Mouse (Mus musculus) urinary bladder, adult 2 months (tissue): ENCODE measurements around the gene Ctsh. TPM values are rescaled to one million over a fixed set of nuclear protein-coding genes. Genes with fewer than 3 reads are reported as not detected.

Source experiments
- DNase-seq: peaks from one replicate; pipeline ENCODE4 v3.0.0; 2022; ENCODE audit warnings: low spot score
- polyA plus RNA-seq: library from polyadenylated mRNA; depleted of rRNA; stranded (reverse); fragments of >200 nt; gene quantifications from 2 replicates; pipeline ENCODE4 v1.2.3, GENCODE M21; 2012; rRNA removed

Gene Ctsh
- polyA plus RNA-seq, 1 experiment = 230 TPM

GRCm38 (mm10) chr9:90113151-90113550 is 59.2 kb downstream of the Ctsh start:
- no peak for DNase-seq

GRCm38 (mm10) chr9:90113651-90114566 is 60.0 kb downstream of the Ctsh start:
- peak; percentile 85 for DNase-seq

- peak; percentile 92 for DNase-seq
Observed at GRCm38 (mm10) chr9:90114567-90115307, 60.8 kb downstream of the Ctsh start, which contains the start of gene Morf4l1. Gene Morf4l1, minus strand, starts transcription at chr9:90114774.

- no peak for DNase-seq
Observed at GRCm38 (mm10) chr9:90115308-90115700, 61.4 kb downstream of the Ctsh start.

- DNase-seq = no peak
Observed at GRCm38 (mm10) chr9:90117234-90117633, 63.3 kb downstream of the Ctsh start.

GRCm38 (mm10) chr9:90122246-90122740 is 68.3 kb downstream of the Ctsh start:
- DNase-seq = no peak

- DNase-seq = no peak
Observed at GRCm38 (mm10) chr9:90124156-90124872, 70.4 kb downstream of the Ctsh start.

GRCm38 (mm10) chr9:90124873-90125245 is 70.9 kb downstream of the Ctsh start:
- DNase-seq = no peak

Other genes with a start within 250 kb of the Ctsh start
- 1.1 TPM in 2 replicates for gene Rasgrf1, start 144.2 kb upstream of the Ctsh start, polyA plus RNA-seq
- 399 and 411 TPM in 2 replicates for gene Morf4l1, start 60.6 kb downstream of the Ctsh start, polyA plus RNA-seq
- gene Adamts7, start 108.9 kb downstream of the Ctsh start, polyA plus RNA-seq = 5.9 and 6.4 TPM in 2 replicates
- gene Tbc1d2b, start 216.7 kb downstream of the Ctsh start, polyA plus RNA-seq = 43.5 and 47.9 TPM in 2 replicates